Mouse (Mus musculus) limb, embryonic 11.5 days (tissue): ENCODE results near the gene Cacnb4. TPM values are rescaled to one million over a fixed set of nuclear protein-coding genes. Genes with fewer than 3 reads are reported as not detected.

Experiments used
- ATAC-seq: fragments of 200-750 bp; cut with Nextera tagmentation; 2 replicates; pipeline ENCODE4 v1.8.0; 2017; ENCODE audit warnings: low read depth; ENCODE audit not compliant: insufficient number of reproducible peaks, low FRiP score, low TSS enrichment
- DNase-seq: peaks from one replicate; pipeline ENCODE4 v3.0.0-alpha.2; 2015; ENCODE audit warnings: low spot score
- H3K27ac ChIP-seq: fragments of 300-500 bp; sonication (generic); replicated peaks from 2 replicates; pipeline ENCODE4 v1.5.1; 2014; ENCODE audit warnings: low read depth, mild to moderate bottlenecking, low read length
- H3K27me3 ChIP-seq: fragments of 300-500 bp; sonication (generic); 2 replicates; pipeline ENCODE4 v1.6.1; 2014; ENCODE audit warnings: mild to moderate bottlenecking, low read length, mixed read lengths; ENCODE audit not compliant: control insufficient read depth, insufficient read depth
- H3K36me3 ChIP-seq: fragments of 300-500 bp; sonication (generic); 2 replicates; pipeline ENCODE4 v1.6.1; 2014; ENCODE audit warnings: mild to moderate bottlenecking, low read length, moderate library complexity, mixed read lengths; ENCODE audit not compliant: control insufficient read depth, insufficient read depth
- H3K4me1 ChIP-seq: fragments of 300-500 bp; sonication (generic); 2 replicates; pipeline ENCODE4 v1.6.1; 2014; ENCODE audit warnings: low read length, mixed read lengths; ENCODE audit not compliant: control insufficient read depth, insufficient read depth
- H3K4me2 ChIP-seq: fragments of 300-500 bp; sonication (generic); 2 replicates; pipeline ENCODE4 v1.6.1; 2014; ENCODE audit warnings: low read depth, mild to moderate bottlenecking, moderate library complexity; ENCODE audit not compliant: severe bottlenecking
- H3K4me3 ChIP-seq: fragments of 300-500 bp; sonication (generic); 2 replicates; pipeline ENCODE4 v1.5.1; 2014; ENCODE audit warnings: low read depth, low read length
- H3K9ac ChIP-seq: fragments of 300-500 bp; sonication (generic); 2 replicates; pipeline ENCODE4 v1.6.1; 2014; ENCODE audit warnings: mild to moderate bottlenecking, low read length
- H3K9me3 ChIP-seq: fragments of 300-500 bp; sonication (generic); 2 replicates; pipeline ENCODE4 v1.6.1; 2016; ENCODE audit warnings: low read length; ENCODE audit not compliant: control insufficient read depth
- WGBS: fragments of 180-500 bp; shearing (Covaris S2); extraction: QIAGEN DNeasy Blood & Tissue Kit; methylation state at CpG from one replicate; pipeline ENCODE4 v1.1.7; 2014; 5-methylcytosine and 5-hydroxymethylcytosine counted together
- polyA plus RNA-seq: library from polyadenylated mRNA; unstranded; fragments of >200 nt; fragmentation: Nextera tagmentation; extraction: Ambion mirVana; gene quantifications from 2 replicates; pipeline ENCODE4 v1.2.1, GENCODE M21; 2014

The Cacnb4 gene
- polyA plus RNA-seq, 1 experiment from 2014 or later: 0.52 TPM

DNA sequence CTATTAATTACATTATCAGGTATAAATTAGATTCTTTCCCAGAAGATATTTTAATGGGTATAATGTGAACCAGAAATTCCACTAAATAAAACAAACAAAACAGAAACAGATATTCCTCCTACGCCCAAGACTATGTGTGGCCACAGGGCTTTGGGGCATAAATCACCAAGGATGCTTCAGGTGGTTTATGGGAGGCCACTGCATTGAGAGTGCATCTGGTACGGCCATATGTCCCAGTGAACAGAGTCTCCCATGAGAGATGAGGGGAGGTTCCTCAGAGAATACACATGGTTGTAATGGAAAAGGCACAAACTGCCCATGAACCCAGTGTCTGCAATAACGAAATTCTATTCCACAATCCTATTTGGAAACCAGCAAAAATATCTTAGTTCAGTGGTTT lies 160.1 kb downstream of the Cacnb4 start:
- Histone ChIP-seq H3K36me3 (no peaks in the 10 kb centered on the region), H3K27me3 (no peaks in the 10 kb centered on the region), H3K9ac (no peak overlapping the region), H3K9me3 (no peaks in the 10 kb centered on the region), H3K4me2 (no peak overlapping the region), H3K4me1 (no peaks in the 10 kb centered on the region), H3K4me3 (no peak overlapping the region), H3K27ac (no peak overlapping the region)
- 67% methylated on average over 3 of the region's 3 CpGs for WGBS
- ATAC-seq: no peak
- no peak for DNase-seq

DNA sequence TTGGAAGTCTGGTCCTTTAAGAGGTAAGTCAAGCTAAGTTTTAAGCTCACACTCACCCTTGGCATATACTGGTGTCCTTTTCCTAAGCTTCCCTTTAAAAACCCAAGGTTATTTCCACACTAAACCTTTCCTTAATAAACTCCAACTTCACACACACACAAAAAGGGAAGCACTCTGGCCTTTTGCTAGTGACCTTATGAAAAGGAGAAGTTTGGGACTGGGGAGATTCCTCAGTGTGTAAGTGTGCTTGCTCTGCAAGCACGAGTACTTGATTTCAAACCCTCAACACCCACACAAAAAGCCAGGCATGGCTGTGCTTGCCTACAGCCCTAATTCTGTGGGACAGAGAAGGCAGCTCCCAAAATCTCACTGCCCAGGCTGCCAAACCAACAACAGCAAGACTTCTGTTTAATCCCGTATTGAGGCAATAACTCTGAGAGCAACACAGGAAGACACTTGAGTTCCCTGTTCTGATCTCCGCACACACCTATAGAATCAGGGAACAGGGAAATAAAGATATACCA lies 163.7 kb downstream of the Cacnb4 start:
- H3K9ac ChIP-seq: no peak overlapping the region
- DNase-seq (no peak), ATAC-seq (no peak)
- no peak overlapping the region for H3K4me3 ChIP-seq
- H3K4me2 ChIP-seq: no peak overlapping the region
- H3K27ac ChIP-seq: no peak overlapping the region
- H3K4me1 ChIP-seq: no peaks in the 10 kb centered on the region
- H3K9me3 ChIP-seq: no peaks in the 10 kb centered on the region
- no peaks in the 10 kb centered on the region for H3K36me3 ChIP-seq
- no peaks in the 10 kb centered on the region for H3K27me3 ChIP-seq
- WGBS: 67% methylated on average over 3 of the region's 3 CpGs

DNA sequence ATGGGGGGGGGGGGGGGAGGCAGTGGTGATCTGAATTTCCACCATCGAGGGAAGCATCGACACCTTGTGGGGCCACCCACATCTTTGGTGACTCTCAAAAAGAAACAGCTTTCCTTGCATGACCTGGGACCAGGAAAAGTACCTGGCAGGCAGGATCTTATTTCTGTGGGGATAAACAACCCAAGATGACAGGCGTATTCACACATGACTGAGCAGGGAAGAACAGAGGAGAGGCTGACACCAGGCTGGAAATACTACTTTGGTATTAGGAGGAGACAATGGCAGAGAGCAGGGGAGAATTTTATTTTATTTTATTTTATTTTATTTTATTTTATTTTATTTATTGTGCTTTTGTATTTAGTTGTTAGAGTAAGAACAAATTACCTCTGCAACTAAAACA lies 164.4 kb downstream of the Cacnb4 start:
- WGBS: 63% methylated on average over 3 of the region's 3 CpGs
- no peak overlapping the region for H3K4me3 ChIP-seq
- no peak for DNase-seq
- no peak overlapping the region for H3K27ac ChIP-seq
- H3K9me3 ChIP-seq: no peaks in the 10 kb centered on the region
- H3K4me1 ChIP-seq: no peaks in the 10 kb centered on the region
- no peak overlapping the region for H3K9ac ChIP-seq
- ATAC-seq: no peak
- no peak overlapping the region for H3K4me2 ChIP-seq
- H3K36me3 ChIP-seq: no peaks in the 10 kb centered on the region
- H3K27me3 ChIP-seq: no peaks in the 10 kb centered on the region

DNA sequence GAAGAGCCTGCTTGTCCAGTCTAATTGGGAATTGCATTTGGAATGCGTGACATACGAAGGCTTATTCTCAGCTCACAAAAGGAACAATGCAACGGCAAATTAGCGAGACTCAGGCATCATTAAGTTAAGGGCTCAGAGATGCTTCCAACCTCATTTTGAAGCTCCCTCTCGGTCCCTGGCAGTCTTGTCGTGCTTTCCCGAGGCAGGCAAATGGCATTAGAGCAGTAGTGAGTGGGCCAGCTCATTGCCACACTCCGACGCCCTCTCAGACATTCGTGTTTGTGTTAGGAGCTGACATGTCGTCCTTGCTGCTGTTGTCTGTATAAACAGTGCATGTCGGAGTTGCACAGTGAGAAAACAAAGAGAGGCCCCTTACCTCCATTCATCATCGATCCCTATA lies 164.8 kb downstream of the Cacnb4 start:
- no peaks in the 10 kb centered on the region for H3K9me3 ChIP-seq
- H3K27ac ChIP-seq: no peak overlapping the region
- DNase-seq: no peak
- no peaks in the 10 kb centered on the region for H3K4me1 ChIP-seq
- ATAC-seq: no peak
- no peaks in the 10 kb centered on the region for H3K27me3 ChIP-seq
- H3K4me2 ChIP-seq: no peak overlapping the region
- 49% methylated on average over 13 of the region's 13 CpGs for WGBS
- H3K9ac ChIP-seq: no peak overlapping the region
- H3K36me3 ChIP-seq: no peaks in the 10 kb centered on the region
- H3K4me3 ChIP-seq: no peak overlapping the region

DNA sequence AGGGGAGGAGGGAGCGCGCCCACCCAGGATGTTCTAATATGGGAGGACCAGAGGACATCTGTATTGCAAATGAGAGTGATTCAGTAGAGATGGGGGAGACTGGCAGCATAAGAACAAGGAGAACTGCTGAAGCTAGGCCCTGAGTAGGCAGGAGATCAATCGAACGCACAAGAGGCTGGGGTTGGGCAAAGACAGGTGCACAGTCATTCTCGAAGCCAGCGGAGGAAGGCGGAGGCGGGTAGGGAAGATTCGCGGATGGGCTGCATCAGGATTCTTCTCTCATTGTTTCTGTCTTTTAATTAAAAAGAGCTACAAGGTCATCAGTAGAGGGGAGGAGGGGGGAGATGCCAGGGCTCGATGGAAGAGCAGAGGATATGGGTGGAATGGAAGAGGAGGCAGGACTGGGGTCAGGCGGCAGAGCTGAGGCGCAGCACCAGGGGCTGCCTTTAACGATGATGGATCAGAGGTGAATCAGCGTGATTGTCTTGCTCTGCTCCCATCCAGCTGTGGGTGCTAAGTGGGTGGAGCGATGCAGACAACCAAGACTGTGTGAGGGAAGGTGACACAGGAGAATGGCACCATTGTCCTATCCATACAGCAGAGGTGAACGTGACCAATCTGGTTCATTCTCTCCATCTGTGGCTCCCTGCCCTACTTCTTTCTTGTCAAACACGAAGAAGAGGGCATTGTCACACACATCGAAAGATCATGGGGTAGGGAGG lies 166.7 kb downstream of the Cacnb4 start:
- no peak overlapping the region for H3K4me2 ChIP-seq
- no peak for DNase-seq

DNA sequence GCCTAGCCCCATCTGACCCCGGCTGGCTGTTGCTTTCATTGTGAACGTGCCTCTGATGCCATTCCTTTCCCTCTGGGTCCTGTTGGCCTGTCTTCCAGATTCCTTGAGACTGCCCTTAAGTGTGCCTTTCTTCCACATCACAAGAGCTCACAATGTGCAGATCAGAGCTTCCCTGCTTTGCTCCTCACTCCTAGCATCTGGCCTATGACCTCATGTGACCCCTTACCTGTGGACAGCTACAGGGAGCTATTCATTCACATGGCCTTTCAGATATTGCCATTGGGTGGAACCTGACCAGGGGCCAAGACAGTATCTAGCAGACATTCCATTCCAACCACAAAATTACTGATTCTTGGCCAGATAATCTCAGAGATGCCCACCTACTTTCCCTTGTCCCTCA lies 171.5 kb downstream of the Cacnb4 start:
- no peaks in the 10 kb centered on the region for H3K27me3 ChIP-seq
- DNase-seq (no peak), ATAC-seq (no peak)
- no peaks in the 10 kb centered on the region for H3K4me1 ChIP-seq
- H3K9ac ChIP-seq: no peak overlapping the region
- H3K9me3 ChIP-seq: no peaks in the 10 kb centered on the region
- 81% methylated on average over 2 of the region's 2 CpGs for WGBS
- no peak overlapping the region for H3K27ac ChIP-seq
- H3K36me3 ChIP-seq: no peaks in the 10 kb centered on the region
- H3K4me3 ChIP-seq: no peak overlapping the region
- H3K4me2 ChIP-seq: no peak overlapping the region

More for the DNA sequence above, 166.7 kb downstream of the Cacnb4 start:
- Histone ChIP-seq H3K9me3 (no peaks in the 10 kb centered on the region), H3K36me3 (no peaks in the 10 kb centered on the region), H3K9ac (no peak overlapping the region), H3K4me1 (no peaks in the 10 kb centered on the region), H3K27me3 (no peaks in the 10 kb centered on the region), H3K27ac (no peak overlapping the region), H3K4me3 (no peak overlapping the region)
- no peak for ATAC-seq
- WGBS: 77% methylated on average over 19 of the region's 19 CpGs

DNA sequence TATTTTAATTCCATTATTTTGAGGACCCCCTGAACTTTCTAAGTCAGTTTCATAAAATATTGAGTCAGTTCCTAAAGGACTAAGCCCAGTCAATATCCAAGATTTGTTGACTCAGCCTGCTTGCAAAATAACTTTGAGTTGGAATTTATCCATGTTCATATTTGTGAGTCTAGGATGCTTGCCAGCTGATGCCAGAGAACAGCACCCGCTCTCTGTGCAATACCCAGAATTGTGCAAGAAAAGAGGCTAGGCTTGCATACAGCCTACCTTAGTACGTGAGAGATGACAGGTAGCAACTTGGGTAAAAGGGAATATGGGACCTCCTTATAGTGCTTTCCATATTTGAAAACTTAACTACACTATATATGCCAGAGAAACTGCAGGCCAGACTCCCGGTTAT lies 171.9 kb downstream of the Cacnb4 start:
- Histone ChIP-seq H3K27ac (no peak overlapping the region), H3K9ac (no peak overlapping the region), H3K9me3 (no peaks in the 10 kb centered on the region), H3K4me3 (no peak overlapping the region), H3K36me3 (no peaks in the 10 kb centered on the region), H3K4me1 (no peaks in the 10 kb centered on the region), H3K4me2 (no peak overlapping the region), H3K27me3 (no peaks in the 10 kb centered on the region)
- ATAC-seq: no peak
- 87% methylated on average over 3 of the region's 3 CpGs for WGBS
- no peak for DNase-seq

DNA sequence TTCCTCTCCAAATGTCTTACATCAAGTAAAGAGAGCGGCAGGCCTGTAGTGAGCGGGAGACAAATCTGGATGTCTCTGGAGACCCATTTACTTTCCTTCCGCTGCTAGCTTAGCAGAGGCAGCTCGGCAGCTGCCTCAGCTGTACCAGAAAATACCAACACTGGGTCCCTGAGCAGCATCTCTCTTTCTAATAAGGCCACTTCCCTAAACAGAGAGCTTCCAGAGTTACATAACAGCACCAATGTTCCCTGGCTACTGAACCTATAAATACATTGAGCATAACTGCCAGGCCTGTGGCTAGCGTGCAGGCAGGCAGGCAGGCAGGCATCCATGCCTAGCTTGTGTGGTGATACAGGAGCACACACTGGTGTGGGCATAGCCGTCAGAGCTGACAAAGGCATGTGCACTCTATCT lies 176.8 kb downstream of the Cacnb4 start:
- DNase-seq: no peak
- WGBS: 85% methylated on average over 6 of the region's 6 CpGs

More for the DNA sequence above, 176.8 kb downstream of the Cacnb4 start:
- H3K4me2 ChIP-seq: no peak overlapping the region
- H3K36me3 ChIP-seq: no peaks in the 10 kb centered on the region
- ATAC-seq: no peak
- no peaks in the 10 kb centered on the region for H3K27me3 ChIP-seq
- H3K27ac ChIP-seq: no peak overlapping the region
- H3K4me3 ChIP-seq: no peak overlapping the region
- no peaks in the 10 kb centered on the region for H3K9me3 ChIP-seq
- 0 out of 2 replicates have a peak, but pooled peaks cover 3% of the 10 kb centered on the region for H3K4me1 ChIP-seq
- no peak overlapping the region for H3K9ac ChIP-seq
